Mouse (Mus musculus): ENCODE data around the gene Scg5. TPM values are rescaled to one million over a fixed set of nuclear protein-coding genes. Genes with fewer than 3 reads are reported as not detected.

The Scg5 gene
- polyA plus RNA-seq, 1 experiment, result 1.1 TPM

DNA sequence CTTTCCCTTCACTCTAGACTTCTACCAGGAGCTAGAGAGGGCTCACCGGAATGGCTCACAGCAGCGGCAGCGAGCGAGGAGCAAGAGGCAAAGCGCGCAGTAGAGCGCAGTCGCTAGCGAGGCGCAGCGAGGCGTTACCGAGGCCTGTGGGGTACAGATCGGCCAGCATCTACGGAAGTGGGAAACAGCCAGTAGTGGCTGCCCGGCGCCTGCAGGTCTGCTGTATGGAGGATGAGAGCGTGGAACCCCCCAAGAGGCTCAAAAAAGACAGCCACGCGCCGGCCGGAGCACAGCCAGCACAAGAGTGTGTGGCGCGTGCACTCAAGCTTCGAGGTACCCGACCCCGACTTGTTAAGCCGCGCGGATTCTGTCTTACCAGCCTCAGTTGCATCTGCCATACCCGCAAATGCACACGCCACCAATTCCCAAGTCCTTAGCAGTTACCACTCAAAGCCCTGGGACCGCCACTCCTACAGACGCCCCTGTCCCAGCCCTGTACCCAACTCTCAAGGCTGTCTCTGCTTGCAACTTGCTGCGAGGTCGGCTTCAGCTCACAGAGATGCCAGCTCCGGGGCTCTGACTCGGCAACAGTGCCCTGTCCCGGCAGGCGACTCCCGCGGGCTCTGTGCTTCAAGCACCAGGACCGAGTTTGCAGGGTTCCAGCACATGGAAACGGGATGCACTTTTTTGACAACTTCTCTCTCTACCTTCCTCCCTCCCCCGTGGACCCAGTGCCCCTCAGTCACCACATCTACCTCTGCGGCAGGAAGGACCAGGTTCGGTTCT, 71.2 kb downstream of the Scg5 start:
- DNase-seq (ENCODE audit: low spot score), result no peak

DNA sequence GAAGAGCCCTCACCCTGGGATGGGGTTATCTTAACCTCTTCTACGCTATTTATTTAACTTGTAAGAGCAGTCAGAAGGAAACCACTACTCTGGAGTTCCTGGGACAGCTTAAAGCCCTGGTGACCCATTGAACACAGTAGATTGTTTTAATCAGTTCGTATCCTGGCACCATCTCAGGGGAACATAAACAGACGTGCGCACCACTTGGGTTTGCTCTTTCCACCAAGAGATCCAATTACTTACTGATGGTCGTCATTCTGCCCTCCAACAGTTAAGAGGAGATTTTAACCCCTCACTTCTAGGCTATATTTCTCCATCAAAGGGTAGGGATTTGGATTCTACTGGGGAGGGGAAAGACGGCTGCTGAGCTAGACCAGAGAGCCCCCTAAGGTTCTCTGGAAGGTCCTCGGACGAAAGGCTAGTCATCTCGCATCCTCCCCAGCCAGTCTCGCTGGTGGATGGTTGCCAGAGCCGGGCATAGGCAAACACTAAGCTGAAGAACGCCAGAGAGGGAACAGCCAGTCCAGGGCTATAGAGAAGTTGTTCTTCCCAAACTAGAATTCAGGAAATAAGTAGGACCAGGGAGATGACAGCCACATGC, 71.9 kb downstream of the Scg5 start:
- DNase-seq (ENCODE audit: low spot score), result no peak

DNA sequence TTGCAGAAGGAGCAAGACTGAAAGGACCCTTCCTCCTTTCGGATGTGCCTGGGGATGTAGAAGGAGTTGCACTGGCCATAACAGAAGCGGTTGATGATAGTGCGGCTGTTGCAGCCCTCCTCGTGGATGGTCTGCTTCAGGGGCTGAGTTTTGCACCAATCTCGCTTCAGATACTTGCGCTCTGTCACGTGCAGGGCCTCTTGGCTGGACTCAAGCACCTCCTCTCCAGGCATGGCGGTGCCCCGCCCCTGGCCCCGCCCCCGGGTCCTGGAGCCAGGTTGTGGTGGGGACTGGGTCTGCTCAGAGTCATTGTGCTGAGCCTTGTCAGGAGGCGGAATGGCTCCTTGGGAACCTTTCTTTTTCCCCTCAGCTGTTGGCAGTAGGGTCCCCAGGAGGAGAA, 79.2 kb downstream of the Scg5 start:
- DNase-seq (ENCODE audit: low spot score), result no peak

DNA sequence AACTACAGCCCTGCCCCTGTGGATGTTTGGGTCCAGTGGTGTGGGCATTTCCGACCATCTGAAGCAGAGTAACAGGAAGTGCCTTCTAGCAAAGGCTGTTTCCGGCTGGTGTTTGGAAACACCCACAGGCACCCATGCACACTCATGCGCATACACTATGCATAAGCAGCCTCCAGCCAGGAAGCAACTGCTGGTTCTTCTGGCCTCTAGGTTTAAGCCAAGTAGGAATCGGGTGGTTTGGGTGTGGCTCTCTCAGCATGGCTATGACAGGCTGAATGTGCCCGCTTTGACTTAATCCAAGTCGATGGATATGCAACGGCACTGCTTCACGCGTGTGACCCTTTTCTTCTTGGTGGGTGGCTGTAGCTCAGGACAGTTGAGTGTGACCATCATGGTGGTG, 79.6 kb downstream of the Scg5 start:
- no peak for DNase-seq (ENCODE audit: low spot score)

DNA sequence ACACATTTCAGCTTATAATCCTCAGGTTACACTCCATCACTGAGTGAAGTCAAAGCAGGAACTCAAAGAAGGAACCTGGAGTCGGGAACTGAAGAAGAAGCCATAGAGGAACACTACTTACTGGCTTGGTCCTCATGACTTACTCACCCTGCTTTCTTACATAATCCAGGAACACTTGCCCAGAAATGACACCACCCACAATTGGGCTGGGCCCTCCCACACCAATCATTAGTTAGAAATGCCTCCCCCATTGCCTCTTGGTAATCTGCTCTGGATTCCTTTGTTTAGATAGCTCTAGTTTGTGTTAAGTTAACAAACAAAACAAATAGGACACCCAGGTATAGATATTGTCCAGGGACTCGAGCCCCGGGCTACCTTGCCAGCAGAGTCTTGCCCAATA, 100.3 kb downstream of the Scg5 start:
- no peak for DNase-seq (ENCODE audit: low spot score)

Other genes starting within 250 kb of the Scg5 start
- gene Grem1, start 70.5 kb downstream of the Scg5 start, polyA plus RNA-seq (2012; rRNA removed), result 0.07 and 0.12 TPM in 2 replicates
- 2.5 and 2.6 TPM in 2 replicates for gene Arhgap11a, start 19.5 kb upstream of the Scg5 start, polyA plus RNA-seq (2012; rRNA removed)
- gene Gjd2, start 184.5 kb upstream of the Scg5 start, polyA plus RNA-seq (2012; rRNA removed), result not detected in 2 replicates
- gene Actc1, start 224.4 kb upstream of the Scg5 start, polyA plus RNA-seq (2012; rRNA removed), result 376 and 425 TPM in 2 replicates